ENCODE assay signal across 8 mouse cellular contexts in genomic region chr12:108179321-108180266, GRCm38 (mm10). TPM values are rescaled to one million over a fixed set of nuclear protein-coding genes. Genes with fewer than 3 reads are reported as not detected.
DNase-seq lines count a peak whose midpoint lies in the region; ATAC-seq lines count a peak whose summit lies in the region.

Gene Ccnk (plus strand): TSS chr12:108179579.

- under 1% methylated on average over 81 of the region's 82 CpGs for WGBS in intestine, embryonic 14.5 days

- H3K36me3 ChIP-seq in intestine, embryonic 14.5 days (ENCODE audit: control insufficient read depth, insufficient read depth, low read length), result peaks cover 31% of the 10 kb centered on the region

- H3K27ac ChIP-seq in intestine, embryonic 14.5 days (ENCODE audit: low read depth), result peak within 1 kb of the TSS; percentile 90

- peak within 1 kb of the TSS; percentile 92 for H3K9ac ChIP-seq in intestine, embryonic 14.5 days (ENCODE audit: low read length)

- H3K27me3 ChIP-seq in intestine, embryonic 14.5 days (replicated peaks; ENCODE audit: control insufficient read depth, insufficient read depth, low read length), result no peaks in the 10 kb centered on the region

- peak within 1 kb of the TSS; percentile 97 for H3K4me2 ChIP-seq in intestine, embryonic 14.5 days (ENCODE audit: low read length)

- H3K9me3 ChIP-seq in intestine, embryonic 14.5 days (ENCODE audit: control insufficient read depth, low read length), result no peaks in the 10 kb centered on the region

- DNase-seq in adrenal gland, adult 18-20 months (ENCODE audit: low spot score in 2 of 2), result peak; percentile 94 to 96
- DNase-seq in embryo, embryonic 11 days, result peak; percentile 99
- DNase-seq in gastrocnemius, postnatal 25 days, result peak; percentile 100
- peak; percentile 97 for DNase-seq in intestine, embryonic 14.5 days (ENCODE audit: low spot score)
- peak; percentile 99 to 100 for DNase-seq in left cerebral cortex, postnatal 14 days (ENCODE audit: low spot score in 2 of 2)
- DNase-seq in mesoderm, embryonic 11.5 days (ENCODE audit: low read depth, low spot score), result peak; percentile 98
- DNase-seq in right cerebral cortex, postnatal 36 days (ENCODE audit: low spot score in 2 of 2), result peak; percentile 100
- DNase-seq in yolk sac, embryonic 10.5 days (ENCODE audit: low spot score), result peak; percentile 99

- peak within 1 kb of the TSS; percentile 67 for H3K4me3 ChIP-seq in intestine, embryonic 14.5 days (ENCODE audit: low read depth, low read length)

- peak; percentile 99 for ATAC-seq in intestine, embryonic 14.5 days (replicated peaks; ENCODE audit: low FRiP score, low TSS enrichment, low read depth)

- peaks cover 24% of the 10 kb centered on the region for H3K4me1 ChIP-seq in intestine, embryonic 14.5 days (replicated peaks; ENCODE audit: control insufficient read depth, insufficient read depth, low read length)

- intact Hi-C loops in left cerebral cortex, postnatal 14 days (cut with DNase I), result no loop called here

RNA-seq across cellular contexts. Expression of gene Ccnk, which starts in this region (rescaled TPM):
- 10 to 100 TPM; 29.2 to 31.1 TPM for total RNA-seq in adrenal gland, adult 18-20 months (2021)
- 10 to 100 TPM; 61.6 to 71.1 TPM for total RNA-seq in gastrocnemius, postnatal 25 days (2021)
- 4.7 and 5.1 TPM in 2 replicates for polyA plus RNA-seq in intestine, embryonic 14.5 days (2014; fragmentation: Nextera tagmentation; extraction: Ambion mirVana)
- total RNA-seq in left cerebral cortex, postnatal 14 days (2021), result 10 to 100 TPM; 32.4 TPM

Comparison
In these comparisons a context has a peak if more than half of its experiments do, and no peak if none do; other contexts are left out.
1. Peak in every context shown above with its lines: DNase-seq, ATAC-seq, H3K4me3 ChIP-seq and H3K27ac ChIP-seq.